Mouse (Mus musculus) limb, embryonic 15.5 days (tissue): ENCODE measurements around the gene Spic. TPM values are rescaled to one million over a fixed set of nuclear protein-coding genes. Genes with fewer than 3 reads are reported as not detected.
"Not testable (repeated sequence)": the region's sequence is repeated elsewhere in the genome, so short reads cannot be mapped to it uniquely, and the experiment has no call there.

Experiments
- ATAC-seq: fragments of 200-750 bp; cut with Nextera tagmentation; 2 replicates; pipeline ENCODE4 v1.8.0; 2017; ENCODE audit warnings: low read depth, moderate TSS enrichment; ENCODE audit not compliant: insufficient number of reproducible peaks, low FRiP score, low TSS enrichment
- H3K27ac ChIP-seq: fragments of 300-500 bp; sonication (generic); 2 replicates; pipeline ENCODE4 v1.5.1; 2015; ENCODE audit warnings: moderate library complexity, mild to moderate bottlenecking, inconsistent platforms
- H3K27me3 ChIP-seq: fragments of 300-500 bp; sonication (generic); 2 replicates; pipeline ENCODE4 v1.6.1; 2015; ENCODE audit warnings: inconsistent platforms
- H3K36me3 ChIP-seq: fragments of 300-500 bp; sonication (generic); 2 replicates; pipeline ENCODE4 v1.6.1; 2015; ENCODE audit warnings: inconsistent platforms
- H3K4me1 ChIP-seq: fragments of 300-500 bp; sonication (generic); 2 replicates; pipeline ENCODE4 v1.6.1; 2015; ENCODE audit warnings: inconsistent platforms
- H3K4me2 ChIP-seq: fragments of 300-500 bp; sonication (generic); 2 replicates; pipeline ENCODE4 v1.6.1; 2015; ENCODE audit warnings: mild to moderate bottlenecking, inconsistent platforms
- H3K4me3 ChIP-seq: fragments of 300-500 bp; sonication (generic); 2 replicates; pipeline ENCODE4 v1.5.1; 2015; ENCODE audit warnings: mild to moderate bottlenecking, inconsistent platforms
- H3K9ac ChIP-seq: fragments of 300-500 bp; sonication (generic); 2 replicates; pipeline ENCODE4 v1.6.1; 2015; ENCODE audit warnings: inconsistent platforms
- H3K9me3 ChIP-seq: fragments of 300-500 bp; sonication (generic); 2 replicates; pipeline ENCODE4 v1.6.1; 2016; ENCODE audit warnings: inconsistent platforms
- WGBS: fragments of 180-500 bp; shearing (Covaris S2); methylation state at CpG from one replicate; pipeline ENCODE4 v1.1.7; 2015; 5-methylcytosine and 5-hydroxymethylcytosine counted together
- polyA plus RNA-seq: library from polyadenylated mRNA; unstranded; fragments of >200 nt; fragmentation: Nextera tagmentation; extraction: Ambion mirVana; gene quantifications from 2 replicates; pipeline ENCODE4 v1.2.1, GENCODE M21; 2015

Spic gene
- polyA plus RNA-seq, 1 experiment from 2014 or later: 0.27 TPM

- H3K4me2 ChIP-seq: no peak overlapping the region
- no peaks in the 10 kb centered on the region for H3K9me3 ChIP-seq
- H3K36me3 ChIP-seq: no peaks in the 10 kb centered on the region
- no peak overlapping the region for H3K4me3 ChIP-seq
- no peak overlapping the region for H3K9ac ChIP-seq
- no peaks in the 10 kb centered on the region for H3K27me3 ChIP-seq
- 85% methylated on average over 4 of the region's 4 CpGs for WGBS
- no peaks in the 10 kb centered on the region for H3K4me1 ChIP-seq
- no peak for ATAC-seq
- H3K27ac ChIP-seq: no peak overlapping the region
Observed at GRCm38 (mm10) chr10:88714744-88715143, 29.9 kb upstream of the Spic start.

- 77% methylated on average over 6 of the region's 6 CpGs for WGBS
- Histone ChIP-seq H3K9ac (no peak overlapping the region), H3K4me1 (no peaks in the 10 kb centered on the region), H3K4me2 (no peak overlapping the region), H3K4me3 (no peak overlapping the region), H3K9me3 (no peaks in the 10 kb centered on the region), H3K27me3 (no peaks in the 10 kb centered on the region), H3K27ac (no peak overlapping the region), H3K36me3 (no peaks in the 10 kb centered on the region)
- ATAC-seq: no peak
Observed at GRCm38 (mm10) chr10:88712359-88712758, 27.5 kb upstream of the Spic start.

GRCm38 (mm10) chr10:88708671-88709523 lies 24.1 kb upstream of the Spic start:
- H3K27ac ChIP-seq: no peak overlapping the region
- no peak overlapping the region for H3K9ac ChIP-seq
- no peak for ATAC-seq
- no peaks in the 10 kb centered on the region for H3K27me3 ChIP-seq
- H3K36me3 ChIP-seq: no peaks in the 10 kb centered on the region
- H3K4me3 ChIP-seq: no peak overlapping the region
- no peak overlapping the region for H3K4me2 ChIP-seq
- no peaks in the 10 kb centered on the region for H3K4me1 ChIP-seq
- 54% methylated on average over 10 of the region's 10 CpGs for WGBS
- no peaks in the 10 kb centered on the region for H3K9me3 ChIP-seq

GRCm38 (mm10) chr10:88700938-88701337 lies 16.1 kb upstream of the Spic start:
- 68% methylated on average over 6 of the region's 6 CpGs for WGBS
- Histone ChIP-seq H3K4me1 (no peaks in the 10 kb centered on the region), H3K27ac (no peak overlapping the region), H3K4me3 (no peak overlapping the region), H3K4me2 (no peak overlapping the region), H3K27me3 (no peaks in the 10 kb centered on the region), H3K9me3 (no peaks in the 10 kb centered on the region), H3K9ac (no peak overlapping the region), H3K36me3 (no peaks in the 10 kb centered on the region)
- no peak for ATAC-seq

- H3K27ac ChIP-seq: no peak overlapping the region
- ATAC-seq: no peak
- no peak overlapping the region for H3K4me2 ChIP-seq
- no peak overlapping the region for H3K9ac ChIP-seq
- H3K27me3 ChIP-seq: no peaks in the 10 kb centered on the region
- H3K36me3 ChIP-seq: no peaks in the 10 kb centered on the region
- no peaks in the 10 kb centered on the region for H3K4me1 ChIP-seq
- WGBS: 73% methylated on average over 4 of the region's 4 CpGs
- H3K9me3 ChIP-seq: no peaks in the 10 kb centered on the region
- H3K4me3 ChIP-seq: no peak overlapping the region
Observed at GRCm38 (mm10) chr10:88682904-88683563, 1.8 kb downstream of the Spic start.

GRCm38 (mm10) chr10:88672825-88673224 lies 12.0 kb downstream of the Spic start:
- ATAC-seq: no peak
- H3K9ac ChIP-seq: no peak overlapping the region
- no peaks in the 10 kb centered on the region for H3K36me3 ChIP-seq
- H3K9me3 ChIP-seq: no peaks in the 10 kb centered on the region
- H3K27me3 ChIP-seq: no peaks in the 10 kb centered on the region
- H3K4me1 ChIP-seq: no peaks in the 10 kb centered on the region
- WGBS: 87% methylated on average over 7 of the region's 7 CpGs
- H3K4me3 ChIP-seq: no peak overlapping the region
- H3K4me2 ChIP-seq: no peak overlapping the region
- no peak overlapping the region for H3K27ac ChIP-seq

GRCm38 (mm10) chr10:88672123-88672522 lies 12.7 kb downstream of the Spic start:
- ATAC-seq: no peak
- H3K9me3 ChIP-seq: no peaks in the 10 kb centered on the region
- WGBS: 80% methylated on average over 6 of the region's 6 CpGs

GRCm38 (mm10) chr10:88669719-88670118 lies 15.1 kb downstream of the Spic start:
- Histone ChIP-seq H3K9ac (no peak overlapping the region), H3K27ac (no peak overlapping the region), H3K4me2 (no peak overlapping the region), H3K4me1 (no peaks in the 10 kb centered on the region), H3K36me3 (no peaks in the 10 kb centered on the region), H3K27me3 (no peaks in the 10 kb centered on the region), H3K4me3 (no peak overlapping the region), H3K9me3 (no peaks in the 10 kb centered on the region)
- 27% methylated on average over 1 of the region's 1 CpGs for WGBS
- ATAC-seq: no peak

More at GRCm38 (mm10) chr10:88672123-88672522, 12.7 kb downstream of the Spic start:
- no peaks in the 10 kb centered on the region for H3K27me3 ChIP-seq
- no peak overlapping the region for H3K4me2 ChIP-seq
- H3K36me3 ChIP-seq: no peaks in the 10 kb centered on the region
- H3K4me3 ChIP-seq: no peak overlapping the region
- H3K4me1 ChIP-seq: no peaks in the 10 kb centered on the region
- H3K9ac ChIP-seq: no peak overlapping the region
- no peak overlapping the region for H3K27ac ChIP-seq

GRCm38 (mm10) chr10:88663856-88664255 lies 21.0 kb downstream of the Spic start:
- not testable (repeated sequence) for H3K9me3 ChIP-seq, H3K4me3 ChIP-seq, H3K36me3 ChIP-seq, H3K4me1 ChIP-seq, H3K27ac ChIP-seq, H3K27me3 ChIP-seq, H3K9ac ChIP-seq, ATAC-seq, H3K4me2 ChIP-seq

- H3K27me3 ChIP-seq: no peaks in the 10 kb centered on the region
- no peak overlapping the region for H3K4me3 ChIP-seq
- 83% methylated on average over 4 of the region's 4 CpGs for WGBS
- H3K27ac ChIP-seq: no peak overlapping the region
- ATAC-seq: no peak
- H3K9me3 ChIP-seq: no peaks in the 10 kb centered on the region
- H3K9ac ChIP-seq: no peak overlapping the region
- H3K36me3 ChIP-seq: no peaks in the 10 kb centered on the region
- no peaks in the 10 kb centered on the region for H3K4me1 ChIP-seq
- H3K4me2 ChIP-seq: no peak overlapping the region
Observed at GRCm38 (mm10) chr10:88658918-88659317, 25.9 kb downstream of the Spic start.

- WGBS: 28% methylated on average over 5 of the region's 5 CpGs
- Histone ChIP-seq H3K9me3 (no peaks in the 10 kb centered on the region), H3K27me3 (no peaks in the 10 kb centered on the region), H3K4me3 (no peak overlapping the region), H3K4me1 (0 out of 2 replicates have a peak, but pooled peaks cover 4% of the 10 kb centered on the region), H3K36me3 (no peaks in the 10 kb centered on the region), H3K9ac (no peak overlapping the region), H3K27ac (no peak overlapping the region), H3K4me2 (no peak overlapping the region)
- ATAC-seq: no peak
Observed at GRCm38 (mm10) chr10:88645448-88645847, 39.4 kb downstream of the Spic start.

- Histone ChIP-seq H3K27me3 (no peaks in the 10 kb centered on the region), H3K4me1 (no peaks in the 10 kb centered on the region), H3K27ac (no peak overlapping the region), H3K9me3 (no peaks in the 10 kb centered on the region), H3K36me3 (no peaks in the 10 kb centered on the region), H3K4me2 (no peak overlapping the region), H3K4me3 (no peak overlapping the region), H3K9ac (no peak overlapping the region)
- ATAC-seq: no peak
- 63% methylated on average over 10 of the region's 10 CpGs for WGBS
Observed at GRCm38 (mm10) chr10:88631330-88631953, 53.4 kb downstream of the Spic start.
